Mouse (Mus musculus): ENCODE measurements around the gene Caskin1.

DNA sequence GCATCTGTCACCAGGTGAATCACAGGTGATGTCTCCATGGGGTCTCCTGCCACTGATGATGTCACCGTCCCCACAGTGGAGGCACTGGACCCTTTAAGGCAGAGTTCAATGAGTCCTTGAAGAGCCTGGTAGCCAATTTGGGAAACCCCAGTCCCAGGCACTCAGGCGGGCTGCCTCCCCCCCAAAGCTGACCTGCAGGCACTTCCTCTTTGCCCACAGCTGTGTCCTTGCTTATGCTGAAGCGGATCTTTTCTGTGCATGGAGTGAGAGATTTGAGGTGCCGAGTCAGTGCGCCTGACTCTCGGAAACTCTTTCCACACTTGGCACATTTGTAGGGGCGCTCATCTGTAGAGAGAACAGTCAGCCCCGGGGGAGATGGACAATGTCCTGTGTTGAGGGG lies 41.8 kb upstream of the Caskin1 start:
- TF ChIP-seq CTCF (IDR thresholded peaks at IDR 0.05; ENCODE audit: low read depth) (no peak), EP300 (IDR thresholded peaks at IDR 0.05; ENCODE audit: low read depth) (no peak)

All from liver, embryonic 14.5 days (tissue).